Mouse (Mus musculus): ENCODE data around the gene Pkp4.

Pkp4 gene

DNA sequence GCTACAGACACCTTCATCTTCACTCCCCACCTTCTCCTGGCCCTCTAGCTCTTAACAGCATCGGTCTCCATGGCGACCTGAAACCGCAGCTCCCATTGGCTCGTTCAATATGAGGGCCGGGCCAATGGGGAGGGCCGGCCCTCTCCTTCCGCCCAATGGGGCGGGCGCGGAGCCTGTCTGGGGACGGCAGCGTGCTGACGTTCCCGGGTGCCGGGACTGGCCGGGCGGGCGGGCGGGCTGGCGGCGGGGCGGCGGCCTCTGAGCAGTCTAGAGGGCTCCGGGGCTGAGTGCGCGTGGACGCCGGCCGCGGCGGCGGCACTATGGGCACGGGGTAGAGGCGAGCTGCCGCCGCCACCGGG lies at the start of gene Pkp4, which contains the start of gene Ccdc148:
TSS of gene Pkp4 (plus strand) at position 246 of the 359 bp plus-strand sequence.
TSS of gene Ccdc148 (minus strand) at position 79 of the 359 bp plus-strand sequence.
- peak; percentile 95 for DNase-seq

DNA sequence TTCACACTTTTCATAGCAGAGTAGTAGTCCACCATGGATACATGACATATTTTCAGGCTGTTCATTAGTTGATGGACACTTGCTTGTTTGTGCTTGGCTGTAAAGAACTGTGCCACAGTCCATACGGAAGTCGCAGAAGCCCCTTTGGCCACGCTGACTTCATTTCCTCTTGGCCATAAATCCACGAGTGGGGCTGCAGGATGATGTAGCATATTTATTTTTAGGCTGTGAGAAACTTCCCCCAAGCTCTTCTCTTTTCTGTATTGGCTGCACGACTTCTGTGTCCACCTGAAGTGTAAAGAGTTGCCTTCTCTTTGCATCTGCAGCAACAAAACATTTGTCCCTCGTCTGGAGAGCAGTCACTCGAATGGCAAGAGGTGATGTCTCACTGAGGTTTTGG lies 31.6 kb upstream of the Pkp4 start:
- DNase-seq: no peak

DNA sequence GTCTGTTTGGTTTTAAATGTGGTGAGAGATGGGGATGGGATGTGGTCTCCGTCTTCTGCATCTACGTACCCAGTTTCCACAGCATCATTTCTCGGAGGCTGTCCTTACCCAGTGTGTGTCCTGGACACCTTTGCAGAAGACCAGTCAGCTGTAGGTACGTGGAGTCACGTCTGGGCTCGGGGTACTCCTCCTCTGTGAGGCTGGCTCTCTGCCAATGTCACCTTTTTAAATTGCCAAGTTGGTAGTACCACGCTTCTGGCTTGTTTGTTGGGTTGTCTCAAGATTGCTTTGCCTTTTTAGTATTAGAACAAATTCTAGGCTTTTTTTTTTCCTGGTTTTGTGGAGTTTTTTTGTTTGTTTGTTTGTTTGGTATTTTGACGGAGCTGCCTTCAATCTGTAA lies 30.8 kb upstream of the Pkp4 start:
- DNase-seq: no peak

DNA sequence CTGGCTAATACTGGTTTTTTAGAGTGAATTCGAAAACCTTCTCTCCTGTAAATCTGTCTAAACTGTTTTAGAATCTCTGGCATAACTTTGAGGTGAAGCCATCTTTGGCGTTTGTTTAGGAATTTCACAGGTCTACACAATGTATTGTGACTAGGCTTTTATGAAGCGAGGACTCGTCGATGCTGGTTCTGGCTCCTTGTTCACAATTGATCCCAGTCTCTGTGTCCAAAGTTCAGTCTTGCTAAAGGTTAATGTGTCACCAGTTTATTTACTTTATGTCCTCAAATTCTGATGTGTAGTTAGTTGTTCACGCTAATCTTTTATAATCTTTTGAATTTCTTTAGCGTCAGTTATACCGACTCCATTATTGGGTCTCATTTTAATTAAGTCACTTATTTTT lies 29.6 kb upstream of the Pkp4 start:
- no peak for DNase-seq

DNA sequence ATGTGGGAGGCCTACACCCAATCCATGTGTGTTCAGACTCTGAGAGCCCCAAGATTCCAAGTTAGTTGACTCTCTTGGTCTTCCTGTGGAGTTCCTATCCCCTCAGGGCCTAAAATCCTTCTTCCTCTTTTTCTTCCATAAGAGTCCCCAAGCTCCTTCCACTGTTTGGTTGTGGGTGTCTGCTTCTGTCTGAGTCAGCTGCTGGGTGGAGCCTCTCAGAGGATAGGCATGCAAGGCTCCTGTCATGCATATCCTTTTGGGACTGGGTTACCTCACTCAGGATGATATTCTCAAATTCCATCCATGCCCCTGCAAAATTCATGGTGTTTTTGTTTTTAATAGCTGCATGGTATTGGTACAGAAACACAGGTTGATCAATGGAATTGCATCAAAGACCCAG lies 5.2 kb upstream of the Pkp4 start:
- DNase-seq: no peak

DNA sequence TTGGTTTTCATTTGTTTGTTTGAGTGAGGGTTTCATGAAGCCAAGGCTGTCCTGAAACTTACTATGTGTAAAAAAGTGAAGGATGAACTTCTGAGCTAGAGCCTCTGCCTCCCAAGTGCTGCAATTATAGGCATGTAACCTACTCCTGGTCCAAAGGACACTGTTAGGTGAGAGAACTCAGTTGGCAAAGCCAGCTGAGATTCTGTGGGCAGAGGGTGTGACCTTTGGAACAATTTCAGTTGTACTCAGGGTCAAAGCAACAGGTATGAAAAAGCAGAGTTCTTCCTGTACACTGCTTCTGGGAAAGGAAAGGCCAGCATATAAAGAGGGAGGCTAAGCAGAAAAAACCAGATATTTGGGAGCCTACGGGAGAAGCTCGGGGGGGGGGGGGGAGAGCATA lies 2.5 kb upstream of the Pkp4 start:
- DNase-seq: no peak

DNA sequence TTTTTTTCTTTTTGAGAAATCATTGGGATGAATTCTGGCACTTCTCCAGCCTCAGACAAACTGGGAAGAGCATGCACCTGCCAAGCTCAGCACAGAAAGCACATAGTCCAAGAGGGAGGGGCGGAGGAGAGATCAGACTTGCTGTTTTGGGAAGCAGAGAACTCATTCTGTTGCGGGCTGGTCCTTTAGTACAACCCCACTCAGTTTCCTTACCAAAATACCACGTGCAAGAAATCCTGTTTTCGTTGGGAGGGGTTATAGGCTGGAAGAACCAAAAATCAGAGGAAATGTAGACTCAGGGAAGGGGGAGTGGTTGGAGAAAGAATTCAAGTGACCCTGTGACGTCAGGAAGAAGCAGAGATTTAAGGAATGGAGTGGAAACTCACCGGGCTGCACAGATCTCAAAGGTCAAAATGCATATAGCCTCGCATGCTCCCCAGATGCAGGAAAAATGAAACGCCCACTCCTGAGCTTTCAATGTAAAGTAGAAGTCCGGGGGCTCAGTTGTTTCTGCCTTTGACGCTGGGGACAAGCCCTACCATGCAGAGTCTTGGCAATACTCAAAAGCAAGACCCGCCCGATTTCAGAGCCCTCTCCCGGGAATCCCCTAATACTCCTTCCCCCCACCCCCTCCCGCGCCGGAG lies 567 bp upstream of the Pkp4 start:
- no peak for DNase-seq

DNA sequence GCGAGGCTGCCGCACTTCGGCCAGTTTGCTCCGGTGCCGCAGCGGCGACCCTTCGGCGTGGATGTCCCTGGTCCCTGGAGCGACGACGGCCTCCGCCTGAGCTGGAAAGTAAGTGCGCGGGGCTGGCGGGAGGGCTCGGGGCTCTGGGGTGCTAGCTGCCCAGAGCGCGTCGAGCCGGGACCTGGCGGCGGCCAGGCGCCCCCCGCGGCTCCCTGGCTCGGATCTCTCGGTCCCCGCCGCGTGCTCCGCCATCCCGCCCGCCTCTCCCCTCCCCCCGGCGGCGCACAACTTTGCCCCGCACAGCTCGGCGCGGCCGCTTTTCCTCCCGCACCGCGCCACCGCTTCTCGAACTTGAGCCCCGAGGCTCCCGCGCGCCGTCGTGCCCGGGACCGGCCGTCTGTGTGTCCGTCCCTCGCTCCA lies 381 bp downstream of the Pkp4 start:
- DNase-seq: peak; percentile 40

DNA sequence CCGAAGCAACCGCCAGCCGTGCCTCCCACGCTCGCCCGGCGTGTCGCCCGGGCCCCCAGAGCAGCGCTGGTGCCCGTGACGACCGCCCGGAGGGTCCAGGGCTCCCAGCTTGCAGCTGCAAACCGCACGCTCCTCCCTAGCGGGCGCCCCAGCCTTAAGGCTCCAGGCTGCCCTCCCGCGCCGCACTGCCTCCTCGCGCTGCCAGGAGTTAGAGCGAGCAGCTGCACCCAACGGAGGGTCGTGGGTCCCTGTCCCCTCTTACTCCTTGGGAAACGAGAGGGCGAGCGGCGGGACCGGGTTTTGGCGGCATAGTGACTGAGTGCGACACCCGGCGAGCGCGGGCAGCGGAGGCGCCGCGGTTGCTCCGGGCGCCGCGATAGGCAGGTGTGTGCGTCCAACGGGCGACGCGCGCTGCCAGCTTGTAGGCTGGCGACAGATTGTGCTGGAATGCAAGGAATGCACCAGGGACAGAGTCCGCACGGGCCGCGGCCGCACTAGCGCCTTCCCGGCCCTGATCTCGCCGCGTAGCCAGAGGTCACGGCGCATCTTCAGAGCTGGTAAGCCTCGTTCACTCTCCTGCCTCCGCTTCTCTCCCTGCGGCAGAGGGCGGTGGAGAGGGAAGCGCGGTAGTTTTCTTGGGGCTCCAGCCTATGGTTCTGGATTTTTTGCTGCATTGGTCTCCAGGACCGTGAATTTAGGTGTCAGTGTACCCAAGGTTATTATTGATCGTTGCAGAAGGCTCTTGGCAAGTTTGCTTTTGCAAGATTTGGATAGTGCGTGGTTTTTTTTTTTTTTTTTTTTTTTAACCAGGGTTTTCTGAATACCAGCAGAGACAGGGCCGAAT lies 1.0 kb downstream of the Pkp4 start:
- DNase-seq: peak; percentile 78

DNA sequence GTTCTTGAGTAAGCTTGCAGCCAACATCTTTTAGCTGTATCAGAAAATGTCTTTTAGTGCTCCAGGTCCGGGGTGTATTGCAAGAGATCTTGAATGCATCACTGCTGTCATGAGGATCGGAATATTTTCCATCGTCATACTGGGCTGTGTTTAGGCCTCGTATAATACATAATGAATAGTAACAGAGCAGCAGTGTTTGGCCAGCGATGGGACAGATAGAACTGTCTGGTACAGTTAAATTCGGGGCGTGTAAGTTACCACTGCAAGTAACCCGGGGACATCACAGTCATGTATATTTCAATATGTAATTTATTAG lies 1.6 kb downstream of the Pkp4 start:
- DNase-seq: no peak

DNA sequence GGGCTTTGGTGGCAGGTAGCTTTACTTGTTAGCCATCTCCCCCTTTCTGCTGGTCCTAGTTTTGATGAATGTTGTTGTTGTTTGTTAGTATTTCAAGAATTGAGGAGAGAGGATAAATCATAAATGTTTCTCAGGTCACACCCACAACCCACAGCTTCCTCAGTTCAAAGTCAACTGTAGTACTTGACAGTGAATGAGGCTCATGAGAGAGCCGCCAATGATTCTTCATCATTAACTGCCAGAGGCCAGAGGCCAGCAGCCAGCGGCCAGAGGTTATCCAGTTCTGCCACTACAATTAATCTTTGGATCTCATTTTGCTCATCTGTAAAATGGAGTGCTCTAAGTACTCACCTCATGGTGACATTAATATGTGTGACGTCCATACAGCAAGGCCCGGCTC lies 6.3 kb downstream of the Pkp4 start:
- DNase-seq: no peak

DNA sequence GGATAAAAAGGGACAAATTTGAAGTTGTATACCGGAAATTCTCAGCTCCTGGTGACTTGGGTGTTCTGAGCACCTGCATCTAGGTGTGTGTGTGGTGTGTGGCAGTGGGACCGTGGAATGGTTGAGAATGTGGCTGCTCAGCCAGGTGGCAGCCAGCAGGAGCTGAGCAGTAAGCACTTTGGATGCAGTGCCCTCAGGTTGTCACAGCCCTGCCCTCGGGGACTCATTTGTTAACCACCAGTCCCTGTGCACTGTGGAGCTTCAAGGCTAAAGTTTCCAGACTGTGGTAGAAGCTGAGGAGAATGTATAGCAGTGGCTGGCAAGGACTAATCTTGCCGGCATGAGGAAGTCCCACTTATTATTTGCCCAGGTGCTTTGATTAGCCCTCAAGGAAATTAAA lies 7.2 kb downstream of the Pkp4 start:
- DNase-seq: no peak

DNA sequence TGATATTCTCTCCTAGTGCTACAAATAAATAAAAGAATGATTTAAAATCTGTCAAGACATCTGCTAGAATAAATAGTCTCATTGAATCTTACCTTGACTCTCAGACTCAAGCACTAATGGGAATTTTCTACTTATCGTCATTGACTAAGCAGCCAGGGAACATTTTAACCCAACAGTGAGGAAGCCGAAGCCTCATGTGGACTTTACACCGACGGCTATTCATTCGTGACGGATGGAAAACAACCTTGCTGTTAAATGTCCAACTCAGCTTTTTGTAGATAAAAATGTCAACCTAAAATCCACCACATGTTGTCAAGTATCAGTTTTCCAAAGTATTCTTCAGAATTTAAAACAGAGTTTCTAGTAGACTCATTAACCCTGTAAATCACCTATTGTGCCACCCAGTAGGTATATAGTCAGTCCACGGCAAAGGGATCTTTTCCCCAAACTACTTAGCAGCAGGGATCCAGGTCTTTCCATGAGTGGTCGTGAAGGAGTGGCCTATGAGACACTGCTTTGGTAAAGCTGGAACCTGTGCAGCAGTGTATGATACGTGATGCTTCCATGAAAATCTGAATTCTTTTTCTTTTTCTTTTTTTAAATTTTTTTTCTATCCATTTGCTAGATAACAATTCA lies 9.0 kb downstream of the Pkp4 start:
- no peak for DNase-seq

DNA sequence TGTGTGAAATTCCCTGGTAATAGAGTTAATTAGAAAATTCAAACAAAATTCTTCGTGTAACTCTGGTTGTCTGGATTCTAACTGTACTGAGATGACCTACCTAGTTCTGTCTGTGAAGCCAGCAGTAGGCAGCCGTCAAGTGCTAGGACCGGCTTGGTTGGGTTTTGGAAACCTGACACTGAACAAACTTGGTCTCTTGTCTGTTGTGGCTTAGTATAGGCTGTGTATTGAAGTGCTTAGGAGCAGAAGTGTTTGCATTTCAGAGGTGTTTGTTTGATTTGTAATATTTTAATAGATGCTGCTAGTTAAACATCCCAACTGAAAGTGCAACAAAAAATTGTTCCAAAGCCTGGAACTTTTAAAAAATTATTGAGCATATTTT lies 9.5 kb downstream of the Pkp4 start:
- DNase-seq: peak; percentile 31

DNA sequence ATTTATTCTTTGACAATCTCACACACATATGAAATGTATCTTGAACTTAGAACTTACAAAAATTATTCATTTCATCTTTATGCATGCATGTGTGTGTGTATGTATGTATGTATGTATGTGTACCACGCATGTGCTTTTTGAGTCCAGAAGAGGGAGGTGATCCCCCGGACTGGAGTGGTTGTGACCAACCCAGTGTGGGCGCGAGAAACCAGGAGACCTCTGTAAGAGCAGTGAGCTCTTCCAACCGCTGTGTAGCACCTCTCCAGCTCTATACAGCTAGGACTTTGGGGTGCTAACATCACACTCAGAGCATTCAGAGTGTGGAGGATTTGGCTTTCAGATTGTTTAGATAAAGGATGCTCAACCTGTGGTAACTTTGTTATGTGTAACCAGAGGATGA lies 9.9 kb downstream of the Pkp4 start:
- no peak for DNase-seq

DNA sequence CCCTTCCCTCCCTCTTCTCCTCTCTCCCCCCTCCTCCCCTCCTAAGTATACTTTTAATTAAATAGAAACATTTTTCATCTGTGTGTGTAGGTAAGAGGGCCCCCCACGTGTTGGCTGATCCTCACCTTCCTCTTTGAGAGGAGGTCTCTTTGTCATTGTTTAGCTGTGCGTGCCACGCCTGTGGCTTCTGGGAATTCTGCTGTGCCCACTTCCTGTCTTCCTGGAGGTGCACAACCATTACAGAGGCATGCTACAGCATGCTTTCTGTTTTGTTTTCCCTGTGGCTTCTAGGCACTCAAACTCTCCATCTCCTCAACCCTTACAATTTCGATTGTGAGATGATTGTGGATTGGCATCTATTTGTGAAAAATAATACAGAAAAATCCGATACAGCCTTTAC lies 10.9 kb downstream of the Pkp4 start:
- DNase-seq: peak; percentile 58

DNA sequence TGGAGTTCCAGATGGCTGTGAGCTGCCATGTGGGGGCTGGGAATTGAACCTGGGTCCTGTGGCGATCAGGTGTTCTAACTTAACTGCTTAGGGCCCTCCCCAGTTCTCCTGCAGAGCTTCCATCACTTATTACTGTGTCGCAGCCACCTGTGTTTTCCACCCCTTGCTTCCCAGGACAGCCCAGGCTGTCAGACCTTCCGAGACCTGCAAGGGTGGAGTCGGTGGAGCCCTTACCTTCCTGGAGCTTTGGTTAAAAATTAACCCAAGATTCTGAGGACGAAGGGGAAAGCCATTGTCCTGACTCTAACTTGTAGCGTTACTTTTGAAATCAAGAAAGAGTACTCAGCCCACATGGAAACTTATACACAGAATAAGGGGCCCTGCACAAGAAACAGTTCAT lies 15.3 kb downstream of the Pkp4 start:
- no peak for DNase-seq

DNA sequence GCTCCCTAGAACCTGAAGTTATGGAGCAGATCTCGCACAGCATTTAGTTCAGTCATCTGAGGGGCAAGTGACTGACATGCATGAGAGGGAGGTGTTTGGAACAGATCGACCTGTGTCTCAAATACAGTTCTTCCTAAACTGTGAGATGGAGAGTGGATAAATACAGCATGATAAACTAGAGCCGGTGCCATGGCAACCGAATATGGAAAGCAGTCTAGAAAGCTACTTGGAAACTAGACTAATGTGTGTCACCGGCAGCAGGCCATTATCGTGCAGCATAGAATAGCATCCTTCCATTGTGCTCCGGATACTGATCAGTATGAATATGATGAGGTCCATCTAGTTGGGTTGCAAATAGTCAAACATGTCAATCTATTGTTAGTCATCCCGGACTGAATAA lies 17.5 kb downstream of the Pkp4 start:
- DNase-seq: no peak

DNA sequence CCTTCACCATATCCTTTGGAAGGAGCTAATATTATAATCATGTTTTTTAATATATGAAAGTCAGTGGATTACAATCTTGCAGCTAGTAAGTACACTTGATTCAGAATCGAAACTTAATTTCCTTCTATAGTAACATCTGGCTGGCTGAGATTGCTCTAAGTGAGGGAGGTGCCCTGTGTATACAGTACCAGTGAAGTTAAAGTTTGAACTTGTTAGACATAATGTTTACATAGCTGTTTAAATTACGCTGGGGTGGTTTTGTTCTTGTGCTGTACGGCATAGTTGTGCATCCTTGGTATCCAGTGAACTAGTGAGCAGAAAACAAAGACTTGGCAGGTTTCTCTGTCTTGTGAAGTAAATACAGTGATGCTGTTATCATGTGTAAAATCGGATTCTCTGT lies 18.3 kb downstream of the Pkp4 start:
- no peak for DNase-seq

DNA sequence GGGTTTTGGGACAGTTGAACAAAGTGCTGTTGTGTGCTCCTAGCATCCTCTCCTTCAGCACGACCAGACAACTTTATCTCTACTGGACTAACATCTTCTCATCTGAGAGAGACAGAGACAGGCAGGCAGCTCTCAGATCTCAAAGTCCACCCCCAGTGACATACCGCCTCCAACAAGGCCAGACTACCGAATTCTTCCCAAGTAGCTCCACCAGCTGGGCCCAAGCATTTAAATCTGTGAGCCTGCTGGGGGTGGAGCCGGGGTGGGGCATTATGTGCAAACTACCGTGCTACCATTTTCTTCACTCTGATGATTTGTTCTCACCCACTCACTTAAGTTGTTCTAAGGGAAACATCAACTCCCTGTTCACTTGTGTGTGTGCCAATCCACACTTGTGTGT lies 18.8 kb downstream of the Pkp4 start:
- DNase-seq: no peak

DNA sequence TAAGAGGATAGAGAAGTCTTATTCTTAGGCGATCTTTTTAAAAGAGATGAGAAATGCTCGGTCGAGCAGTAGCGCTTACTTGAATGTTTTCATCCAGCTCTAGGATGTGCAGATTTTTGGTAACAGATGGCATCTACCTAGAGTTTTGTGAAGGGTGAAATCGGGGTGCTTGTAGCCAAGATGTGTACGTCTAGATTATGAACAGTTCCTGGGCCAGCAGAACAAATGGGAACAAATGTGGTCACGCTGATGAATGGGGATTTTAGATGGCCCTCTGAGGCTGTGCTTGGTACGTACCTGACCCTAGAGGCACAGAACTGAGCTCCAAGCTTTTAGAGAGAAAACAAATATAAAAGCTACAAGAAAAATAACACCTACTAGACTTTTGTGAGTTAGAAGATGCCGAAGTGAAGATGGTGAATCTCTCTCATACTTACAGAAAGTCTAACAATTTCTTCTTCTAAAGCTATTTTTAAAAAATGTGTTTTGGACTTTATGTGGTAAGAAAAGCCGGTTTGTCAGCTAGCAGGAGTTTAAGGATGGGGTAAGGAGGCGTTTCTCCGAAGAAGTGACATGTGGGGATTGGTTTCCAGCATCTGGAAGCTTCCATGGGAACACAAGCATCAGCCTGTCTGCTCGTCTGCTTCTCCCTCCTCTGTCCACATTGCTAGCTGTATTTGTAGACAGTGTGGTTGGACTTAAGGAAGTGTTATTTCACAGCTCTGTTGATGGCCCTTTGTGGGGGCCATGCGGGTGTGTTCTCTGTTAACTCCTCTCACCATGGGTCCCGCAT lies 20.9 kb downstream of the Pkp4 start:
- no peak for DNase-seq

DNA sequence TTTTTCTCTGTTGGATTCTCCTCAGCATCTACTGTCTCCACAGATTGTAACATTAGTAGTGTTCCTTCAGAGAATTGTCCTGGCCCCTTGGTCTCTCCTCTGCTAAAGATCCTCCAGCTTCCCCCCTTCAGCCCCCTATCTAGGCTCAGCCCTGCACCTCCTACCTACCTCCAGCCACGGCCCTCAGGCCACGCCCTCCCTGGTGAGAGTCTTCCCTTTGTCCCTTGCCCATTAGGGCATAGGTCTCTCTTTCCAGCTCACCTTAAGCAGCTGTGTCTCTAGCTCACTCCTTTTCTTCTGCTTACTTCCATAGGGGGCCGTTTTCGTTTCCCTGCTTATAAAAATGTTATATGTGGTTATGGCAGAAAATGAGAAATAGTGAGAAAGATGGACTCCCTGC lies 22.9 kb downstream of the Pkp4 start:
- no peak for DNase-seq

Data from lung, postnatal 10 days (tissue).